Mouse (Mus musculus): ENCODE data around the gene Tmem170b.
"Not testable (repeated sequence)": the region's sequence is repeated elsewhere in the genome, so short reads cannot be mapped to it uniquely, and the experiment has no call there.

The Tmem170b gene

DNA sequence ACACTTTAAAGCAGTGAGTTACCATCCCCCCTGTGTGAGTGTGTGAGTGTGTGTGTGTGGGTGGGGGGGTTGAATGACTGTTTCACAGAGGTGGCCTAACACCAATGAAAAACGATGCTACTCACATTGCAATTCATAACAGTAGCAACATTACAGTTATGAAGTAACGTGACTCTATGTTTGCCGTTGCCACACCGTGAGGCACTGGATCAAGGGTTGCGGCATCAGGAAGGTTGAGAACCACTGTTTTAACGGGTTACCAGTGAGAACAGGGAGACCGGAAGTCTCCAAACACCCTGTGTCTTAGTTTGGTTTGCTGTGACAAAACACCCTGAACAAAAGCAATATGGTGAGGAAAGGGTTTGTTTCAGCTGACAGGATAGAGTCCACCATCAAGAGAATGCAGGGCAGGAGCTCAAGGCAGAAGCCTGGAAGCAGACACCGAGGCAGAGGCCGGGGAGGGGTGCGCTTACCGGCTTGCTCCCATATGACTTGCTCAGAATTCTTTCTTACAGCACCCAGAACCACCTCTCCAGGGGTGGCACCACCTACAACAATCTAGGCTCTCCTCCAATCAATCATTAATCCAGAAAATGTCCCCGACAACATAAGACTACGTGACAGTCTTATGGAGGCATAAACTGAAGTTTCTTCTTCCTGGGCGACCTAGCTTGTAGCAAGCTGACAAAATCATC, 57.9 kb downstream of the Tmem170b start:
- DNase-seq (ENCODE audit: extremely low spot score, low read depth, low spot score) = no peak

DNA sequence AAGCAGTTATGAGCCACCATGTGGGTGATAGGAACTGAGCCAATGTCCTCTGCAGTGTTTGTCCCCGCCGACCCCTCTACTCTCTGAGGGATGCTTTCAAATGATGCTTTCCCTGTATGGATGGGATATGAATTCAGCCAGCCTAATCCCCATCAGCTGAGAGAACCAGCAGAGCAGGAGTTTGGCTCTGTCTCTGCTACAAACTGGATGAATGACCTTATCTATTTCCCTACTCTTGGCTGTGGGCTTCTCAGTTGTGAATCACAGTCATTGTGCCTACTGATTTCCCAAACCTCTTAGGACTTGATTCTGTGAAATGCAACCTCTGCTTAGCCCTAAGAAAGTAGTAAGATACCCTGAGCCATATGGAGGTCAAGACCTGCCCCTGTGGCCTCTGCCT, 64.2 kb downstream of the Tmem170b start:
- no peak for DNase-seq (ENCODE audit: extremely low spot score, low read depth, low spot score)

DNA sequence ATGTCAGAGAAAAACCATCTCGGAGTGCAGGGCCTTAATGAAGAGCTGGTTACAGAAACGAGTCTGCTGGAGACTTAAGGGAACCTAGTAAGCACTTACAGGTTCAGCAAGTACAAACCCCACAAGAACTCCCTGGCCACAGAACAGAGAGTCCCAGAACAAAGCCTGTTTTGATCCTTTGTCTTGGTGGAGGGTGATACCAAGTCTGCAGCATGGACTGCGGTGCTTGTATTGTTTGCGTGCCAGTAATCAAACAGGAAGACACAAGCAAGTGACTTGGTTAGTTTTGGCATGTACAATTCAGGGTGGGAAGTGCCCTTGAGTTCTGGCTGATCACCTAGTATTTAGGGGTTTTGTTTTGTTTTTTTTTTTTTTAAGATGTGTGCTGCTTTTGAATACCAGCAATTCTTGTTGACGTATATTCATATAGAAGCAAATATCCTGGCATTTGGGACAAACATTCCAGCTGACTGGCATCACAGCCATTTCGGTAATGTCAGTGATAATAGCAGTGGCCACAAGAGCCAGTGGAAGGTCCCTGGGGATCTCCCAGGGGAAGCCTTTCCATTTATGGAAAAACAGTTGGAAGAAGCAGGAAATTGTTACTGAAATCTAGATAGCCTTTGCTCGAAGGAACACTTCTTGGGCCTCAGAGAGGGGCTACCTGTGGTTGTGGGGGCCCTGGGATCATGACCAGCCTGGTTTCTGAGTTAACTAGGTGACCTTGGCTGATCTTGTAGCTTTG, 64.9 kb downstream of the Tmem170b start:
- no peak for DNase-seq (ENCODE audit: extremely low spot score, low read depth, low spot score)

DNA sequence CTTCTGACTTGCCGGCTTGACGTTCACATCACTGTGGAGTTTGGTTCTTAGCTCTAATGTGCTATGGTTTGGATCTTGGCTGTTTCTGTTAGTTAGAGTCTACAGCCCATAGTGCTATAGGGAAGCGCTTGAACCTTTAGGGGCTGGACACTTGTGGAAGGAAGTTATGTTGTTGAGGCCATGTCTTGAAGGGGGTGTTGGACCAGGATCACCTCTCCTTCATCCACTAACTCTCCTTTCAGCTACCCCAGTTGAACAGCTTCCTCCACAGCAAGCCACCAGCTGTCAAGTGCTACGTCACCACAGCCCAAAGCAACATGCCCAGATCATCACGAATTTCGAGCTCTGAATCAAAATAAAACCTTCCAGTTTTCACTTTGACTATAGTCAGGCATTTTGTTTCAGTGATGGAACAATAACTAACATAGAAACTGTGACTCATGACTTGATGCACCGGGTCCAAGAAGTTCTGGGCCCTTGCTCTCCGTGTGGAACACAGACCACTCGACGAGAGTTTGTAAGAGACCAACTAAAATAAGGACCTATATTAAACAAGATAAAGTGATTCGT, 65.5 kb downstream of the Tmem170b start:
- DNase-seq (ENCODE audit: extremely low spot score, low read depth, low spot score) = no peak

DNA sequence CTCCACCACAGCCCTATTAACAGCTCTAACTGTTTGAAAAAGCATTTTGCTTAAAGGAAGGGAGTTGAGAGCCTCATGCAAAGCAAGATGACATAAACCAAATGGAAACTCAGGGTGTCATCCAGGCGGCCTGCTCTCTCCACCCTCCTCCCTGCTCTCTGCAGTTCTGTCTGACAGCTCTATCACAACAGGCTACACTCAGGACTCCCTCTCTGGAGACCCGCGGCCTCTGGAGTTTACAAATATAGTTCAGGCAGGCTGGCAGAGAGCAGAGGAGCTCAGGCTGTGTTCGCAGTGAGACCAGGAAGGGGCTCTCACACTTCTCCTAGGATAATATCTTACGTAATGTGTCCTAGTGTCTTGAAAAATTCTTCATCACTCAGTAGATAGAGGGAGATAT, 67.2 kb downstream of the Tmem170b start:
- DNase-seq (ENCODE audit: extremely low spot score, low read depth, low spot score) = not testable (repeated sequence)

DNA sequence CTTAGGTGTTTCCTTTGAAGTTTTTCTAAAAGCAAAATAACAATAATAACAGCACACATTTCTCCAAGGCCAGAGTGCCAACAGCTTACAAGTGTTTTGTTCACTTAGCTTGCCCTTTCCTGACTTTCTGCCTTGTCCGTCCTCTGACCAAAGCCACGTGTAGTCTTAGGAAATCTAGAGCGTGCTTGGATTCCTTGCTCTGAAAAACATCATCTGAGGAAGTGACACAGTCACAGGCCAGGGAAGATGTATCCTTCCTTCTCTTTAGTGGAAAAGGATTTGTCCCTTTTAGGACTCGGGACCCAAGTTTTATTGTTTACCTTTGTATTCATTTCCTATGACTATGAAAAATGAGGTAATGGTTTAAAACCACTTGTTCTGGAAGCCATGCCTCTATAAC, 67.8 kb downstream of the Tmem170b start:
- no peak for DNase-seq (ENCODE audit: extremely low spot score, low read depth, low spot score)

DNA sequence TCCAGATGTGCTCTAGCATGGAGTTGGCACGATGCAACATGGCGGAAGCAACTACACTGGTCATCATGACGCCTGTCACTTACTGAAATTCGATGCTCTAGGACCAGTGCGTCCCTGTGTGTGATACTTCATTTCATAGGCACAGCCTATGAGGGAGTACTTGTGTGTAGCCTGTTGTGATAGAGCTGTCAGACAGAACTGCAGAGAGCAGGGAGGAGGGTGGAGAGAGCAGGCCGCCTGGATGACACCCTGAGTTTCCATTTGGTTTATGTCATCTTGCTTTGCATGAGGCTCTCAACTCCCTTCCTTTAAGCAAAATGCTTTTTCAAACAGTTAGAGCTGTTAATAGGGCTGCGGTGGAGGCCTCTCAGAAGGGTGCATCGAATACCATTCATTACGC, 68.9 kb downstream of the Tmem170b start:
- DNase-seq (ENCODE audit: extremely low spot score, low read depth, low spot score) = not testable (repeated sequence)

DNA sequence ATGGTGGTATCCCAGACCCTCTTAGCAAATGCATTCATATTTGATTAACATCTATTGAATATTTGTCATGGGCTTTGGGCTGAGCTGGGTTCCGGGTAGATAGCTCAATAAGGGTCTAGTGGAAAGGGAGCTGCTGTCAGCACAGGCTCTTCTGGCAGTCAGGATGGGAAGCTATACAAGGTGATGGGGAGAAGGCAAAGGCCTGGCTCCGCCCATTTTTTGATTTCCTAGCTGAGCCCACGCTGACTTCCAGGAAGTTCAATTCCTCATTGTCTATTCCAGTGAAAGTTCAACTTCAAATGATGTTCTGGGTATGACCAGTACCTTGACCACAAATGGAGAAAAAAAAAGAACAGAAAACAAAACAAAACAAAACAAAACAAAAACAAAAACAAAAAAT, 69.8 kb downstream of the Tmem170b start:
- DNase-seq (ENCODE audit: extremely low spot score, low read depth, low spot score) = no peak

DNA sequence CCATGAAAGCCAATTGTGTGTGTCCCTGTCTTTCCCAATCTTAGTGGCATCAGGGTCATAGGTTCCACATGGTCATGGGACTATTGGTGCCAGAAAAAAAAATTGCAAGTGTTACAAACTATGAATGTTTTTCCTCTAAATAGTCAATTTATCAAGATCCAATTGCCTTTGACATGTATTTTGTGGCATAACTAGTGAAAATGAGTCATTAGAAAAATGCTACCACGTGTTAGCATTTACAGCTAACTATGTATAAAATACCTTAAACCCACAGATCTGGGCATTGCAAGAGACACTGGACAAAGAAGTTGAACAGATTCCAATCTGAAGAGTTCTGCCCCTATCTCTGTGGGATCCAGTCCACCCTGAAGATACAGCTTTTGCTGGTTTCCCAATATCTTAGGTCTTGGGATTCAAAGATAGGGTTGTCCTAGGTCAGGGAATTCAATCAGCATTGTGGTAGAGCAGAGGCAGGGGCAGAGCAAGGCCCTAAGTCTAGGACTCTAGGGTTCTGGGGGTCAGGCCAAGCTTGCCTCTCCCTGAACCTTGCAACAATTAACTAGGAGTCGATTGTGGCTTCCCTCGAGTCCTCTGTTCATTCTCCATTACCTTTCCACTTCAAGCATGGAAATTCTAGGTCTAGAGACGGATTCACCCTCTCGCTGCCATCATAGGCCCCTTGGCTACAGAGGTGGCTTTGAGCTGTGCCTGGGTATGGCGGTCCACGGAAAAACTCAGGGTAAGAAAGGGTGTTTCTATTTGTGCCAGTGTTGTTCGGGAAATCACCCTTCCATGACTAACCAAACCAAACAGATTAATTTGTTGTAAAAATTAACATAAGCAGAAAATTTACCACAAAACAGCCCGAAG, 70.5 kb downstream of the Tmem170b start:
- no peak for DNase-seq (ENCODE audit: extremely low spot score, low read depth, low spot score)

DNA sequence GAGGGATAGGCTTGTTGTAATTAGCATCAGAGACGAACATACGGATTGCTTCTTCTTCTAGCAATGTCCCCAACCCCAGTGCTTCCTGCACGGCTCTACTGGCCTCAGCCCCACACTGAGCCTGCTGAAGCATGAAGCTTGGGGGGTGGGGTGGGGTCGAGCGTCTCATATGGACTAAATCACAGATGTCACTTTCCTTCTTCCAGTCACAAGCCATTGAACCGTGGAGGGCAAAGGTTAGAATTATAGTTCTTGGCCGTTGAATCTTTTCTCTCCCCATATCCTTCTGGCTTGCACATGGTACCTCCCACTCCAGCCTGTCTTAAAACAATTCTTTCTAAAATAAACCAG, 71.1 kb downstream of the Tmem170b start:
- DNase-seq (ENCODE audit: extremely low spot score, low read depth, low spot score) = no peak

DNA sequence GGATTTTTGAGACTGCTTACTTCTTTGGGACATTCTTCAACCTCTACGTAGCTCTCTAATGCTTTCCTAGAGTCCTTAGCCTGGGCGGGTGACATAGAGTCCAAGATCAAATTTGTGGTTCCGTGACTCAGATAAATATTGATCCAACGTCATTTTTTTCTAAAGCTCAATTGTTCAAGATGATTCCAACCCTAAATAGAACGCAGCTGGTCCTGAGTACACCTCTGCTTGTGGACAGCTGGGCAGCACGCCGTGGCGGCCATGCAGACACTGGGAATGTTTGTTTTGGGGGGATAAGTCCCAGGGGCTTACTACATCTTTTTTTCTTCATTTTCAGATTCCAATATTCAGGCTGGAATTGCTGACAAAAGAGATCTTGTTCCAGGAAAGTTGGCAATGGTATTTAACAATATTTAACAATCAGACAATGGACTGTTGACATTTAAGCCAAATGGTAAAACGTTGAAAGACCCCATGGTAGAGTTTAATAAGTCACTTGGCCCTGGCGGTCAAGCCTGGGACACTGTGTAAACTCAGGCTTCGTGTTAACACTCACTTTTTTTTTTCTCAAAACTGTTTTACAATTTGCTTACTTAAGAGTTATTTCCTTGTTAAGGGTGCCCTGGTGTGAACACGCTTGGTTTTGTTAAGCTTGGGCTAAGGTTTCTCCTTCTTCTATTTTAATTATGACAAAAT, 75.3 kb downstream of the Tmem170b start:
- DNase-seq (ENCODE audit: extremely low spot score, low read depth, low spot score) = no peak

DNA sequence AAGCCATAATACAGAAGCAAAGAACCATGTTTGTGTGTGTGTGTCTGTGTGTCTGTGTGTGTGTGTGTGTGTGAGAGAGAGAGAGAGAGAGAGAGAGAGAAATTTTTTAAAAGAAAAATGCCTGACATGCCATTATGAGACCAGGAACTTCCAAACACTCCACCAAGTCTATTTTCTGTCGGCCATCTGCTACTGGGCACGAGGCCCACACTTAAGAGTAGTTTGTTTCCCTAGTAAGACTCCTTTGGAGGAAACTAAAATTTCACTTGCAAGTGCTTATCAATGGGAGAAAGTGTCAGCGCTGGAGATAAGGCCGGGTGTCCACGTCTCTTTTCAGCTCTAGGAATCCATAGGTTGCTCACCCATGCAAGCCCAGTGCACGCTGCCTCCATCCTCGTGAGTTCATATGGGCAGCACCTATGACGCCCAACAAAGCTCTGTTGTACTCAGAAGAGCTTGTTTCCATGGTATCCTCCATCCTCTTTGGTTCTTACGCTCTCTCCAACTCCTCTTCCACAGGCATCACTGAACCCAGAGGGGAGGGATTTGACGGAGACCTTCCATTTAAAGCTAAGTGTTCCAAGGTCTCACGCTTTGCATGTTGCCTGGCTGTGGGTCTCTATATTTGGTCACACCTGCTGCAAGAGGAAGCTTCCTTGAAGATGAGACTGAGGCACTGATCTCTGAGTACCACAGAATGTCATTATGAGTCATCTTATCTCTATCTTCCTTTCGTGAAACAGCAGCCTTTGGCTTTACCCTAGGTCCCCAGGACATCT, 76.8 kb downstream of the Tmem170b start:
- DNase-seq (ENCODE audit: extremely low spot score, low read depth, low spot score) = no peak

DNA sequence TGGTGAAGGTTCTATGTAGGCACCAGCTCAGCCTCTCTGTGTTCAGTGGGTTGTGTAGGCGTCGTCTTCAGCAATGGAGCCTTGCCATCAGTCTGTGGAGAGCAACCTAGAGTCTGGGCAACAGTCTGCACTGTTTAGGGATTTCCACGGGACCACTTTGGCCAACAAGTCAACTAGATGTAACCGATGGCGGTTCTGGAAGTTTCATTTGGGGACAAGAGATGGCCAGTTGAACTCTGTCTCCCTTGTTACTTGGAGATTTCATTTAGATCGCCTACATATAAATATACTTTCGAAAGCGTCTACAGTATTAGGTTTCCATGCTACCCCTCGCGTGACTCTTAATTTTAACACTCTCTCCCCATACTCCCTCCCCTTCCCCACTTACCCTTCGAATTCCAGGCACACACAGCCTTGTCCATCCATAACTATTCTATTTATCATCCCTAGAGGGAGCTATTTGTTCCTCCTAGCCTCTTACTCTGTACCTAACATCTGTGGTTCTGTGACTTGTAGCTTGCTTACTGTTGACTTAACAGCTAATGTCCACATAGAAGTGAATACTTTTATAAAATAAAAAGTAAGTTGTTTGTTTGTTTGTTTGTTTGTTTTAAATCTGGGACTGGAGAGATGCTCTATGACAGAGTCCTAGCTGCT, 77.8 kb downstream of the Tmem170b start:
- DNase-seq (ENCODE audit: extremely low spot score, low read depth, low spot score) = no peak

DNA sequence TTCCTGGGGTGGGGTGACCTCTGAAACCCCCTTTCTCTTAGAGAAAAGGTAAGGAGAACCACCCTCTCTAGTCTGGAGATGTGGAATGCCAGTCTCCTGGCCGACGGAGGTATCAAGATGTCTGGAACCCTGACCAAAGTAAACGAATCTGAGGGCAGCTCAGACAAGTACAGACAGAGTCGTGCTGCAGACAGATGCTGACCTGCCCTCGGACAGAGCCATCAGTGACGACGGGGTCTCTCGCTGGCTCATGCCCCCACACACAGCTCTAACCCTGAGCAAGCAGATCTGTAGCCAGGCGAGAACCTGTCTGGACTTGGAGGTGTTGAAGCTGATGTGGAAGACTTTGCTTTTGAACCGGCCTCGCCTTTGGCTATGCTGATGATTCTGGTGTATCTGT, 79.8 kb downstream of the Tmem170b start:
- DNase-seq (ENCODE audit: extremely low spot score, low read depth, low spot score) = no peak

DNA sequence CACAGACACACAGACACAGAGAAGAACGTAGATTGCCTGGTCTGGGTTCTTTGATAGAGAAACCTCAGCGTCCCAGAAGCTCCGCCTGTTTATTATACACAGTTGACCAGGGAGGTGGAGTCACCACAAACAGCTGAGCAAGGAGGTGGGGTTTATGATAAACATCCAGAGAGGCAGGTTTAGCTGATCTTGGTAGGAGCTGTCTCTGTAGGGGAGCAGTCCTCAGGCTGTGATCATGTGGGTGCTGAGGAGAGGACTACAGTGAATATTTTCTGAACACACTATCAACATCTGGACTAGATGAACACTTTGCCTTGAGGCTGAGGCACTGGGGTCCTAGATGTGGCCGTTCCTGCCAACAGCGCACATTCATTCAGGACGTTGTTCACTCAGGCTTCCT, 83.3 kb downstream of the Tmem170b start:
- DNase-seq (ENCODE audit: extremely low spot score, low read depth, low spot score) = no peak

DNA sequence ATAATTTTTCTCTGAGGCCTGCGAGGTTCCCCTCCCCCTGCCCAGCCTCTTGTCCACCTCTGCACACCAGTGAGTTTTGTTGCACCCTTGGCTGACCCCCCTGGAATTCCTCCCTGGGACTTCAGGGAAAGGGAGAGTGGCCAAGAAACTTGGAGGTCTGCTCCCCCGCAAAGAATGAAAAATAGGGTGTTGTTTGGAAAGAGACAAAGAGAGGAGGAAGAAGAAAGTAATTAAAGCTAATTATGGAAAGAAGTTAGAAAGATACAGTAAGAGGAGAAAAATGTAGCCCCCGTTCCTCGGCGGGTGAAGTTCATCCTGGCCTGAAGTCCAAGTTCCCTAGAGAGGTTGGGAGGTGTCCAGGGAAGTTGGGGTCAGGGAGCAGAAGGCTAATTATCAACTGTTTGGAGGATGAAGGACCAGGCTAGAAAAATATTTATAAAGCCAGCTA, 83.9 kb downstream of the Tmem170b start:
- DNase-seq (ENCODE audit: extremely low spot score, low read depth, low spot score) = no peak
